Mouse (Mus musculus): Measurements from ENCODE around the gene Dcaf1.

Dcaf1 gene

DNA sequence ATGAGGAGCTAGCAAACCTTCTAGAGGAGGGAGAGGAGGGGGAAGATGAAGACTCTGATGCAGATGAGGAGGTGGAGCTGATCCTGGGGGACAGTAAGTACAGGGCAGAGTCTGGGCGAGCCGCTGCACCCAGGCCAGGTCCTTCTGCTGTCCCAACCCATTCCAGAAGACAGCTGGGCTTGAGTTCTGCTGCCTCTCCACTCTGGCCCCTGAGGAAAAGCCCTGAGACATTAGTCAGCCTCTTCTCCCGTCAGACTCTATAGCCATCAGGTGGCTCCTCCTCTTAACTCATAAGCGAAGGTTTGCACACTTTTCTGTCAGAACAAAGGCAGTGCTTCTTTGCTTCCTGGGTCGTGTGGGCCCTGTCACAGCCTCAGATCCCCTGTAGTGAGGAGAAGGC is 52.5 kb downstream of the Dcaf1 start:
- in situ Hi-C loops (cut with MboI; ENCODE audit: low sequenced_read_pairs): no loop called here

DNA sequence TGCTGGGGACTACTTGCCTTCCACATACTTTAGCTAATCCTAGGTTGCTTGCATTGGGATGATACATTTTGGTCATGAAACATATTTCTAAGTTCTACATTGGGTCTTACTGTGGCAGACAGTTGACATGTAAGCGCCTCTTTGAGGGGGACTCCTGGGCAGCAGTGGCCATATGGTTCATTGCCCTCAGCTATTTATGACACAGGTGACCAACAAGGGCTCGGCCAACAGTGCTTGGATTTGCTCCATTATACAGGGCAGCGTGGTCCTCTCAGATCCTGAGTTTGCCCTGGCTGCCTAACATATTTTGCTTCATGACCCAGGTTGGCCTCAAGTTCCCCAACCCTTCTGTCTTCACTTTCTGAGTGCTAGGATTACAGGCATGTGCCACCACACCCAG is 55.0 kb downstream of the Dcaf1 start:
- in situ Hi-C loops (cut with MboI; ENCODE audit: low sequenced_read_pairs): no loop called here

DNA sequence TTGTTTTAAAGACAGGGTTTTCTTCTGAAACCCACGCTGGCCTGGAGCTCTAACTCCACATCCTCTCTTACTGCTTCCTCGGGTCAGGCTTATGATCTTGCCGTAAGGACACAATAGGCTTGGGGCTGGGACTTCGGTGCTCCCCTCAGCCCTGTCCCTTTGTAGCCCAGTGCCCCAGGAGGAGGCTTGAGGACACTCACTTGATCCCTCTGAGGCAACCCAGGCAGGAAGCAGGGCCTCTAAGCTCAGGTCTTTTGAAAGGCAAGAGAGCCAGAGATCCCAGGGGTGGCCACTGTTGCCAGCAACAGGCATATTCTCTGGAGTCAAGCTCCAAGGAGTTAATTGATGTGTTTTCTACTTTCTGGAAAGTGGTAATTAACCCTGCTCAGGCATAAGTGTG is 57.8 kb downstream of the Dcaf1 start:
- in situ Hi-C loops (cut with MboI; ENCODE audit: low sequenced_read_pairs): no loop called here

DNA sequence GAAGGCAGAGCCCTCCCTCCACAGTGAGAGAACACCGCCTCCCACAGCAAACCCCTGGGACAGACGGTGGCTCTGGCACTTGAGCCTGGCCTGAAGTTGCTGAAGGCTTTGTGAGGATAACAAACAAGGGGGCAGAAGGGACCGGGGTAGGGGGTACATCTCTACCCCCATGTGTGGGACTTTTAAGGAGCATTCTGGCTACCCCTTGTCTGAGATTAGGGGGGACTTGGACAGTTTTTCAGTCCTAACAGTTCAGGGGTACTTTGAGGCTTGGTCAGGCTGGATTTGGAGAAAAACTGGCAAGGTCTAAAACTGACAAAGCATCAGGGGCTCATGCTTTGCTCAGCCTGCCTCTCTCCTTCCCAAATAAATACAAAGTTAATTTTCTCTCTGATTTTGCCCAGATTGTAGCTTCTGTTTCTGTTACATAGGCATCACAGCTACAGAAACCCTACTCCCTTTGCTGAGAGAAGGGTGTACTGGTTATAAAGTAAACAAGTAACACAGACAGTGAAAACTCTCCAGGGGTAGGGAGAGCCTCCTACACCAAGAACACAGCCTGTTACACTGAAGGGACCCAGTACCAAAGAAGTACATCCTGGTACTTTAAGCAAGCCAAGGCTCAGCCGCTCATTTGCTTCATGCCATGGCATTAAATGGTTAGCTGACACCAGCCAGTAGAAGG is 59.5 kb downstream of the Dcaf1 start:
- in situ Hi-C loops (cut with MboI; ENCODE audit: low sequenced_read_pairs): no loop called here

DNA sequence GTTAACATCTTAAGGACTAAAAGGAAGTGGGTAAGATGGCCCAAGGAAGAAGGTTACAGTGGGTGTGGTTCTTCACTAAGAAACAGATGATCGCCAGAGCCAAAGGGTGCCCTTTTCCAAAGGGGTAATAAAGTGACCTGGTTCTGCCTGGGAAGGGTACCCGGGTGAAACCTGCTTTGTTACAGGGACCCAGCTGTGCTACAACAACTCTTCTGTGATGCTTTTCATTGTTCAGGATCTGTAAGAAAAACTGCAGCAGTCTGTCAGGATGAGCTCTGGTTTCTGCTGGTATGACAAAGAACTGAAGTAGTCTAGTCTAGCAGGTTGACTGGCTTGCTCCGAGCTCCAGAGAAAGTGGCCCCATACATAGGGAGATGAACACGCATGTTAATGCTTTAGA is 60.5 kb downstream of the Dcaf1 start:
- in situ Hi-C loops (cut with MboI; ENCODE audit: low sequenced_read_pairs): no loop called here

DNA sequence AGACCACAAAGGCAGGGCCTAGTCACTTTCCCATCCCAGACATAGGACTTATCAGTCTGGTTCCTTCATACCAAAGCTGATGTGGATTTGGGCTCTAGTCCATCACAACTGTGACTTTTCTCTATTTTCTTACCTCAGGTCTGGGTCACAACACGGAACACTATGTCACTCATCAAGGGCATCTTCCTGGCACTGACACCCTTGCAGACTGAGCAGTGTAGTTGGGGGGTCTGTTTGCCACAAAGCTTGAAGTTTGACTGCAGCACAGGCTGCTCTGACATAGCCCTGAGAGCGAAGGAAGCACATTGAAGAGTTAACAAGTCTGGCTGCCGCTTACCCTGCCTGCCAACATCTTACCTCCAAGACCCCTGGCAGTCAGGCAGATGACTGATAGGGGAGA is 61.4 kb downstream of the Dcaf1 start:
- in situ Hi-C loops (cut with MboI; ENCODE audit: low sequenced_read_pairs): no loop called here

DNA sequence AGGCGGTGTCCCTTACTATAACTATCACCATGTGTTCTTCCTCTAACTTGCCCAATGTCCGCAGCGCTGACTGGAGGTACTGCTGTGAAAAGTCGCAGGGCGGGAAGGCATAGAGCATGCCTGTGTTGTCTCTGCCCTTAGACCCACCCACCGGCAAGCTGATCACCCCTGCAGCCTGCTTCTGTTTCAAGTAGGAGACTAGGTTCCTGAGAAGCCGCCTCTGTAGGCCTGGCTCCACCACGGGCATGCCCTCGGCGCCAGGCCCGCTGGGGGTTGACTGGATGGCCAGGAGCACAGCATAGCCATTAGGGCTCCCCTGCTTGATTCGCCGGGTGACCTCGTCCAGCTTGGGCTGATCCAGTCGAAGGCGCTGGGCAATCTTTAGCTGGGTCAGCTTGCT is 62.6 kb downstream of the Dcaf1 start:
- in situ Hi-C loops (cut with MboI; ENCODE audit: low sequenced_read_pairs): no loop called here

DNA sequence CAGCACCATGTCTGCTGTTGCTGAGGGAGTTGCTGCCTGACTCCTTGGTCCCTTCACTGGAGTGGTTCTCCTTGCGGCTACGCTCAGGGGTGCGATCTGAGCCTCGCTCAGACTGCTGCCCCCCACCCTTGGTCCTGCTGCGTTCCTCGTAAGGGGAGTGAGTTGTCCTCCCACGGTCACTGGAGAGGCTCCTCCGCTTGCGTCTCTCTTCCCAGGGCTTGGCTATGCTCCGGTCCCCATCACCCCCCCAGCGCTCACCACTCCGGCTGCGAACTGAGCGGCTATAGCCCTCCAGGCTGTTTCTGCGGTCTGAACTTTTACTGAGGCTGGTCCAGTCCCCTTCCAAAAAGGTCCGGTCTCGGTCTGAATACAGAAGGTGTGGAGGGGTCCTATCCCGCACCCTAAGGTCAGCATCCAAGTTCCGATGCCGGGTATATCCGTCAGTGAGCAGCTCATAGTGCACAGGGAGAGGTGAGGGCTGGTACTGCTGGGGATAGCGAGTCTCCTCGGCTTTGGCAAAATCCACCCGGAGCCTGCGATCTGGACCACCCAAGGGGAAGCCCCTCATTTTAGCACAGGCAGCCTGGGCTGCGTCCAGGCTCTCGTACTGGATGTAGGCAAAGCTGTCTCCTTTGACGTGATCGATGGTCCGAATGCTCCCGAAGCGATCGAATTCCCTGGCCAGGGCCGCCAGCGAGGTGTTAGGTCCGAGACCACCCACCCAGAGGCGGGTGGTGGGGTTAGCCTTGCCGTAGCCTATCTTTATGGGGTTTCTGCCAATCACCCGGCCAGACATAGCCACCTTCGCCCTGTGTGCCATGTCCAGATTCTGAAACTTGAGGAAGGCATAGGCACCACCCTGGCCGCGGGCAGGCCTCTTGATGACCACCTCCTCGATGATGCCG is 63.6 kb downstream of the Dcaf1 start:
- in situ Hi-C loops (cut with MboI; ENCODE audit: low sequenced_read_pairs): no loop called here

DNA sequence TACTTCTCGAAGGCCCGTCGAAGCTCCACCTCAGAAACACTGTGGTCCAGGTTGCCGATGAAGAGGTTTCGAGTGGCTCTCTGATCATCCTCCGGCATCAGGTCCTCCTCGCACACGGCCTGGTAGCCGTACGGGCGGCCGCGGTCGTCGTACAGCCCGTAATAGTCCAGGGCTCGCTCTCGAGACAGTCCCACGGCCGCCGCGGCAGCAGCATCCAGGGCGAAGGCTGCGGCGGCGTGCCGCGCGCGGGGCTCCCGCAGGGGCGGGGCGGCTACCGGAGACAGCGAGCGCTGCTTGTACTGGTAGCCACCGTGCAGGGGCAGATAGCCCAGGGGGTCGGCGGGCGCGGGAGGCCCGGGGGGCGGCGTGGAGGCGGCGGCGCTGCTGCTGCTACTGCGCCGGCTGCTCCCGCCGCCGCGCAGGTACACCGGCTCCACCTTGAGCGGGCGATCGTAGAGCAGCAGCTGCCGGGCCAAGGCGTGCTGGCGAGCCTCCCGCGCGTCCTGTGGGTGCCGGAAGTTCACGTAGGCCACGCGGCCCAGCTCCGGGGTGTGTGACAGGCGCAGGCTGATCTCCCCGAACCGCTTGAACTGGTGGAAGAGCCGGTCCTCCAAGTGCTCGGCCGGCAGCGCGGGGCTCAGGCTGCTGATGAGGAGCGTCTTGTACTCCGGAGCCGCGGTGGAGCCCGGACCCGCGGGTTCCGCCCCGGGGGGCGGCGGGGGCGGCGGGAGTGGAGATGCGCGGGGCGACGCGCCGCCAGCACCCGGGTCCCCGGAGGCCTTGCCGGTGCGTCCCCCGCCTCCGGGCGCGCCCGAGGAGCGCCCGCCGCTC is 64.4 kb downstream of the Dcaf1 start:
- in situ Hi-C loops (cut with MboI; ENCODE audit: low sequenced_read_pairs): no loop called here

DNA sequence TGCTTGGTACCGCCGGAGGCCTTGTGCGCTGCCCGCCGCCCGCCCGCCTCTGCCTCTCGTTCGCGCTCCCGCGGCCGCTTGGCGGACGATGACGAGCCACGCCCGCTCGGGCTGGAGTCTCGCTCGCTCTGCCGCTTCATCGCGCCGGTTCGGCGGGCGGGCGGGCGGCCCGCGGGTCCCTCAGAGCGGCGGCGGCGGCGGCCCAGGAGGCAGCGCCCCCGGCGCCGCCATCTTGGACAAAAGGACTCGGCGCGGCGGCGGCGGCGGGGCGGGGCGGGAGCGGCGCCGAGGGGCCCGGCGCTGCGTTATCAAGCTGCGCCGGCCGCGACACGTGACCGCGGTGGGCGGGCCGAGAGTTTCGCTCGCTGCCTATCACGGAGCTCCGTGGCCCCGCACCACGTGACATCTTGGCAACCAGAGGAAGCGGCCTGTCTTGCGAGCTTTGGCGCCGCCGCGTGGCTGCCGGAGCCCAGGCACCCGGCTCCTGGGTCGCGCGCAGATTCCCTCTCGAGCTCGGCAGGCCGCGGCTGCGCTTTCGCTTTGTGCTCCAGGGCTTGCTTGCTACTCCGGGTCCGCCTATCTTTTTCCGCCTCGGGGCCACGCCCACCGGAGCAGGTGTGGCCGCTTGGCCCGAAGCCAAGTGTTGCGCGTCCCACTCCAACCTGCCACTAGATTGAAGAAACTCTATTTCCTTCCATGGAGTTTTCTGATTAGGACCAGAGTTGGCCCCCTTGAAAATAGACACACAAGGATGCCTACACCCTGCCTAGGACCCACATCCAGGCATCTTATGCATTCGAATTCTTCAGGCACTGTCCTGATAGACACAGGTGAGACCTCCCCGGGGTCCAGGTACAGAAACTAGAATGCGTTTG is 65.4 kb downstream of the Dcaf1 start, which contains the start of gene Rbm15b:
Rbm15b (minus strand) TSS at position 601 of the 875 bp plus-strand sequence.
- in situ Hi-C loops (cut with MboI; ENCODE audit: low sequenced_read_pairs): no loop called here

DNA sequence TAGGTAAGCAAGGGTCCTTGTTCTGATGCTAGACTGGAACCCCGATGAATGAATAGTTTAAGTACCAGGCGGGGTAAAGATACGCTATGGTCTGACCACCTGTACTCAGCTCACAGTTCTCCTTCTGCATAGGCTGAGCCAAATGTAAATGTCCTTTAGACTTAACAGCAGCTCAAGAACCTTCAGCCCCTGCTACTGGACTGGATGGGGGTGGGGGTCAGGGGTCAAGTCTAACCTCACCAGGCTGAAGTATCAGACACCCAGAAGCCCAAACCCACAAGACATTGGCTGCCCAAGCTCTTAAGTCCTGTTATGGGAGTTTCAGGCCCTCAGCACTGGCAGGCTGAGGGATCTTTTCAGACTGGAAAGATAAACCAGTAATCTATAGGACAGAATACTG is 66.7 kb downstream of the Dcaf1 start:
- in situ Hi-C loops (cut with MboI; ENCODE audit: low sequenced_read_pairs): no loop called here

DNA sequence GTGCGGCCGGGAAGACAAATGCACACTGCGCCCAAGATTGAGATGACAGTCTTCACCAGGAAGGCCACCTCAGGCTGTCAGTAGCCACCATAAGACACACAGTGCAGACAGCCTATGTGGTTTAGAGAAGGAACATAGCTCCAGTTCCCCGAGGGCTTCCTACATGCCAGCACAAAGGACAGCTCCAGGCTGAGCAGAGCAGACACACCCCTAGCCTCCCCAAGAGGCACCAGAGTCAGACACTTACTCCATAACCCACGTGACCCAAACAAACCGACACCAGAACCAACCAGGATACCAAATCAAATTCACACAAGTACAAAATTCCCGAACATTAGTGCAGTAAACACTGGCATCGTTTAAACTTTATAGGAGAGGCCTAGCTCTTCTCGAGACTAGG is 67.6 kb downstream of the Dcaf1 start:
- in situ Hi-C loops (cut with MboI; ENCODE audit: low sequenced_read_pairs): no loop called here

DNA sequence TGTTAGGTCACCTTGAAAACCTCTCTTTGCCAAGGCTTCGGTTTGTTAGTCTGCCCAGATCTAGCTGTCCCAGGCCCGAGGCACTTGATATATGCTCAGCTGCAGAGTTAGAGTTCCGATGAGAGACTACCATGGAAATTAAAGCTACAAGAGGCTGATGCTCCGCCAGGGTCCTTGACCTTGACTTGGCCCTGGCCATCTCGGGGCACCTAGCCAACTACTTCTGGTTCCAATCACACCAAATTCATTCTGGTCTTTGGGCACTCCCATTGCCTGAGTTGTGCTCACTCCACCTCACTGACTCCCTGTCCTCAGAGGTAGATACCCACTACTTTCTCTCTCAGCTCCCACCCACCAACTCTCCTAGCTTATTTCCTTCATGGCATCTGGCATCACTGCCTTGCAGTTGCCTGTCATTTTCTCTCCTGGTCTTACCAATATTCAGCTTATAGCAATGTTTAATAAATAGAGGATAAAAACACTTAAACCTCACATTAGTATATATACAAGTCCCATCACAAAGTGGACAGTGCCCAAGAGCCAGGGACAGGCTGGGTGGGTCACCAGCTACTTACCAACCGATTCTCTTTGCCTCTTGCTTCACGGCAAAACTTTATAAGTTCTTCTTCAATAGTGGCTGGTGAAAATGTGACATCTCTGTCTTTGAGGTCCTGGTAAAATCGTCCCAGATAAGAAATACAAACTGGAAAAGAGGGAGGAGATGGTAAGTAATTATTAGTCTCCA is 69.0 kb downstream of the Dcaf1 start:
- in situ Hi-C loops (cut with MboI; ENCODE audit: low sequenced_read_pairs): no loop called here

DNA sequence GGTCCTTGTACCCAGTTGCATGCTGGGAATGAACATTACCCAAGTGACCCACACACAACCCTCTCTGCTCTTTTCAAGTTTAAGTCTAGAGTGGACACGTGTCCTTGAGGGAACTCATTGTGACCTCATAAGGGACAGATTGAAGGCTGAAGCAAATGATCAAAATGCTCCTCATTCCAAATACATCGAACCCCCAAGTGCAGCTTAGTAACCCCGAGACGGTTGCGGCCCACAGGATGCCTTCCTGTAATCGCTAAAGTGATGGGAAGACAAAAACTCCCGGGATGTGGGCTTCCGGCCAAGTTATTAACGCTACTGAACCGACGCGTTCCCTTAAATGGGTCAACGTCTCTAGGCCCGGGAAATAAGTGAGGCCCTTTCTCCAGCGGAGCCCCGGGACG is 69.7 kb downstream of the Dcaf1 start:
- in situ Hi-C loops (cut with MboI; ENCODE audit: low sequenced_read_pairs): no loop called here

DNA sequence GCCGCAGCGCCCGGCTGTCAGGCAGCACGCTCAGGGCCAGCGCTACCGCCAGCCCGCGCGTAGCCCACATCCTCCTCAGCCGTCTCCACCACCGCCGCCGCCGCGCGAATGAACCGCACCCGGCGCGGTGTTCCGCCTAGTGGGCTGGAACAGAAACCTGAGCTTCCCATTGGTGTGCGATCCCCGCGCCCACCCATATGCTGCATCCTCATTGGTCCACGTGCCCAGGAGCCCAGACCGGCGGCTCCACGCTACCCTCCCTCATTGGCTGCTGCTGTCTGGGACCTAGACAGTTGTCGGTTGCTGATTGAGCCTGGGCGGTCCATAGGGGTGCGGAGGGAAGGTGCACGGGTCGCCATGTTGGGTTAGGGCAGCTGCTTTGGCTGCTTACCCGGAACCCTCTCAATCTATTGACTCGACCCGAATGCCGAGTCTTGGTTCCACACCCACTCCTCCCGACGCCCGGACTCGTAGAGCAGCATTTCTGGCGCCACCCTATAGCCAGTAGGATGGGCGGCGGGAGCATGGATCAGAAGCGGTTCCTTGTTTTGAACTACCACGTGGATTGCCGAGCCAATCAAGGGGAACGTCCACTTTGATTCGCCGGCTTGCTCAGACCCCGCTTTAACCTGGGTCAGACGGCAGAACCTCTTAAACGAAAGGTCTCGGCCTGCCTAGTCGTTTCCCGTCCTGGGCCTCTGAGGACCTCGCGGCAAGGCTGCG is 70.3 kb downstream of the Dcaf1 start, which contains the start of gene Manf:
Manf (minus strand) TSS at position 151 of the 723 bp plus-strand sequence.
- in situ Hi-C loops (cut with MboI; ENCODE audit: low sequenced_read_pairs): no loop called here

DNA sequence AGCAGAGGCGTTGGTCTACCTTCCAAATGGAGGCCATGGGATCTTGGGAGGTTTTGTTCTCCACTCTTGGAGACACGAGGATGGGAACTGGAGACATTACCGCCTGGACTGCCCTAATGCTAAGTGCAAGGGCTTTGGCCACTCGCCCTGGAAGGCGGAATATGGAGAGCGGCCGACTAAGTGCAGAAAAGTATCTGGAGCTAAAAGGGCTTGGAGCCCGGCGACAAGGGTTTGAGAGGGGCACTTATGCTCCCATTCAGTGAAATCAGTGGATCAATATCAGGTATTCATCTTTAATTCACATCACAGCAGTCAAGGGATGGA is 70.8 kb downstream of the Dcaf1 start:
- in situ Hi-C loops (cut with MboI; ENCODE audit: low sequenced_read_pairs): no loop called here

DNA sequence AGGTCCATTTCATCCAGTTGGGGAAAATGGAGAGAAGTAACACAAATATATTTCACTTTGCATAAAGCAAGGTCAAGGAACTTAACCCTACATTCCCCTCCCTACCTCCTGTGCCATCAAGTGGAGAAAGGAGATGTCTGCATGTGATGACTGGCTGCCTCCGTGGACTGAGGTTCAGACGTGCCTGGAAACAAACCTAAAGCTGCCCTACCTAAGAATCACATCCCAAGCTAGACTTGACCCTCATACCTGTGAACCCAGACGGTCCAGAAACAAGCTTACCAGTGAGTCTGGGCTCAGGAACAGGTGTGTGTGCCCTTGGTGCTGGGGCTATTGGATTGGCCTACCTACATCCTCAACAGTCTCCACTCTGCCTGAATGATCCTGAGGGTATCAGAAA is 71.7 kb downstream of the Dcaf1 start:
- in situ Hi-C loops (cut with MboI; ENCODE audit: low sequenced_read_pairs): no loop called here

DNA sequence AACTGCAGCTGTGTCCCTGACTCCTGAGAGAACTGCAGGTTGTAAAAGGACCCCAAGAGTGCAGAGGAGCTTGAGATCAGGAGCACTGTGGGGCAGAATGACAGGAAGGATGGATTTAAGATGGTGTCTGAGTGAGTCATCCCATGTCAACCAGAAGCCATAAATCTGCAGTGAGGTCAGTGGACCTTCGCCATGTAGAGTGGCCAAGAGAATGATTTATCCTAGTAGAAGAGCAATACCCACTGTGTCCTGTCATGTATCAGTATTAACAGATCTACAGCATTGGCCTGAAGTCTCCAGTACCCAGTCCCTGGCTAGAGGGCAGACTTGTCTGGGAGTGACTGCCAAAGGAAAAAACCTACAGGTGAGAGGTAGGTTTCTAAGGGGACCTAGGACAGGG is 77.2 kb downstream of the Dcaf1 start:
- in situ Hi-C loops (cut with MboI; ENCODE audit: low sequenced_read_pairs): no loop called here

DNA sequence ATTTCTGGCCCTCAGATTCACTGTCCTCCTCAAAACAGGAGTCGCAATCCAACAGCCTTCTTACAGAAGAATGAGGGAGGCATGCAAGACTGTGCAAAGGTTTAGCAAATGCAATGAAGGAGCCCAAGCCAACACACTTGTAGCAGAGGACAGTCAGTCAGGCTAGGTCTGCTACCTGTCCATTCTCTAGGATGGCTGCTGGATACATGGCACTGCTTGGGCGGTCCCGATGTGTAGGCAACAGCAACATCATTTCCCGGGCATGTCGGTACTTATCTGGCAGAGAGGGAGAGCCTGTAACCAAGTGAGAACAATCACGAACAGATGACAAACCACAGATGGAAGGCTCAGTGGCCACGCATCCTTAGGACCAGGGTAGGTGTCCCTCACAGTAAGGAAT is 79.9 kb downstream of the Dcaf1 start:
- in situ Hi-C loops (cut with MboI; ENCODE audit: low sequenced_read_pairs): loop anchor here (25.0 kb wide), 1 partner anchor 386 kb away; the partner anchor contains the start of genes Cish and Mapkapk3

All from CH12F3 (cell line).